Mouse (Mus musculus): ENCODE measurements around the gene Sp2.

The Sp2 gene

GRCm38 (mm10) chr11:96940578-96941465 lies 41.9 kb downstream of the Sp2 start:
- no peak for DNase-seq (ENCODE audit: low read depth, low spot score)

GRCm38 (mm10) chr11:96938426-96938800 lies 44.3 kb downstream of the Sp2 start:
- DNase-seq (ENCODE audit: low read depth, low spot score) = no peak

- peak; percentile 35 for DNase-seq (ENCODE audit: low read depth, low spot score)
Observed at GRCm38 (mm10) chr11:96937549-96938425, 45.0 kb downstream of the Sp2 start.

- DNase-seq (ENCODE audit: low read depth, low spot score) = no peak
Observed at GRCm38 (mm10) chr11:96935872-96936650, 46.7 kb downstream of the Sp2 start.

GRCm38 (mm10) chr11:96934921-96935356 lies 47.8 kb downstream of the Sp2 start:
- DNase-seq (ENCODE audit: low read depth, low spot score) = peak; percentile 67

GRCm38 (mm10) chr11:96933562-96934276 lies 49.0 kb downstream of the Sp2 start:
- DNase-seq (ENCODE audit: low read depth, low spot score) = no peak

GRCm38 (mm10) chr11:96931327-96932062 lies 51.3 kb downstream of the Sp2 start:
- DNase-seq (ENCODE audit: low read depth, low spot score) = no peak

- no peak for DNase-seq (ENCODE audit: low read depth, low spot score)
Observed at GRCm38 (mm10) chr11:96929766-96930331, 52.9 kb downstream of the Sp2 start.

GRCm38 (mm10) chr11:96929096-96929765 lies 53.5 kb downstream of the Sp2 start:
- DNase-seq (ENCODE audit: low read depth, low spot score) = no peak

GRCm38 (mm10) chr11:96928691-96929090 lies 54.1 kb downstream of the Sp2 start:
- no peak for DNase-seq (ENCODE audit: low read depth, low spot score)

- no peak for DNase-seq (ENCODE audit: low read depth, low spot score)
Observed at GRCm38 (mm10) chr11:96928088-96928487, 54.7 kb downstream of the Sp2 start, which contains the start of gene Prr15l. Gene Prr15l, plus strand, starts transcription at chr11:96928104.

- no peak for DNase-seq (ENCODE audit: low read depth, low spot score)
Observed at GRCm38 (mm10) chr11:96926587-96926986, 56.2 kb downstream of the Sp2 start.

GRCm38 (mm10) chr11:96925469-96926148 lies 57.1 kb downstream of the Sp2 start:
- no peak for DNase-seq (ENCODE audit: low read depth, low spot score)

GRCm38 (mm10) chr11:96924861-96925260 lies 57.9 kb downstream of the Sp2 start:
- no peak for DNase-seq (ENCODE audit: low read depth, low spot score)

GRCm38 (mm10) chr11:96919003-96919402 lies 63.8 kb downstream of the Sp2 start:
- DNase-seq (ENCODE audit: low read depth, low spot score) = no peak

- DNase-seq (ENCODE audit: low read depth, low spot score) = no peak
Observed at GRCm38 (mm10) chr11:96917415-96917814, 65.3 kb downstream of the Sp2 start.

- no peak for DNase-seq (ENCODE audit: low read depth, low spot score)
Observed at GRCm38 (mm10) chr11:96916885-96917396, 65.8 kb downstream of the Sp2 start.
